Mouse (Mus musculus): ENCODE measurements around the gene Akp3. TPM values are rescaled to one million over a fixed set of nuclear protein-coding genes. Genes with fewer than 3 reads are reported as not detected.
A peak's percentile ranks its signal among the peaks of the same experiment; 100 is the strongest.

Gene Akp3
- polyA plus RNA-seq, 1 experiment from 2014 or later: not detected

DNA sequence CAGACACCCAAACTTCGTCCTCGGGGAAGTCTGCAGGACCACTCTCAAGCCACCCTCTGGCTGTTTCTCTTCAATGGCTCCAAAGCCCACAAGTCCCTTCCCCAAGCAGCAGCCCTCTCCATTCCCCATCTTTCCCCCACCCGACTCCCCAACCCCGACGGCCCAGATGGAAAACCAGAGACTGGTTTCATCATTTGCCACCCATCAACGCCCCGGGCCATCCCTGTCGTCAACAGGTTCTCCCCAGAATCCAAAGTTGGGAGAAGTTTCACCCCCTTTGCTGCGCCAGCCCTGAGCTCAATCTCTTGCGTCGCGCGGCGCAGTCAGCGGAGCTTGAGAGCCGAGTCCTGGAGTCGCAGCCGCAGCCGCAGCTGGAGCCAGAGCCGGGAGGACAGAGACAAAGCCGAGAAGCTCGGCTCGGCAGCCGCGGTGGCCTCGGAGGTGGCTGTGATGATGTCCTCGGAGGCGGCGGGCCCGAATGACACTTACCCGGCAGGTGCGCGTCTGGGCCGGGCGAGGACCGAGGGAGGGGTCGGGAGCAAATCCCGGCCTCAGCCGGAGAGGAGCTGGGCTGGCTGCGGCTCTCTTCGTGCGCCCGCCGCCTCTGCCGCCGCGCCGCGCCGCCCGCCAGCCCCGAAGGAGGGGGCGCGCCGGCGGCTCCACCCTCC is 30.9 kb downstream of the Akp3 start:
- under 1% methylated on average over 54 of the region's 56 CpGs for WGBS
- Histone ChIP-seq H3K9ac (peak overlapping the region; percentile 47), H3K27me3 (peaks cover 98% of the 10 kb centered on the region), H3K4me2 (peak overlapping the region; percentile 85), H3K4me1 (peaks cover 30% of the 10 kb centered on the region), H3K9me3 (no peaks in the 10 kb centered on the region), H3K4me3 (peak overlapping the region; percentile 50), H3K36me3 (no peaks in the 10 kb centered on the region), H3K27ac (no peak overlapping the region)
- ATAC-seq (ENCODE audit: insufficient number of reproducible peaks, insufficient read depth, low FRiP score, low TSS enrichment, low read depth): no peak

- Histone ChIP-seq H3K9me3 (no peaks in the 10 kb centered on the region), H3K27ac (no peak within 1 kb of the TSS), H3K4me2 (peak within 1 kb of the TSS; percentile 85), H3K4me3 (peak within 1 kb of the TSS; percentile 50), H3K9ac (peak within 1 kb of the TSS; percentile 47), H3K36me3 (no peaks in the 10 kb centered on the region), H3K27me3 (peaks cover 96% of the 10 kb centered on the region), H3K4me1 (peaks cover 30% of the 10 kb centered on the region)
- WGBS: 2% methylated on average over 12 of the region's 12 CpGs
- ATAC-seq (ENCODE audit: insufficient number of reproducible peaks, insufficient read depth, low FRiP score, low TSS enrichment, low read depth): no peak
Observed at GRCm38 (mm10) chr1:87156199-87156587, 31.4 kb downstream of the Akp3 start, which contains the start of gene Ecel1. Ecel1 (minus strand) TSS chr1:87156521.

DNA sequence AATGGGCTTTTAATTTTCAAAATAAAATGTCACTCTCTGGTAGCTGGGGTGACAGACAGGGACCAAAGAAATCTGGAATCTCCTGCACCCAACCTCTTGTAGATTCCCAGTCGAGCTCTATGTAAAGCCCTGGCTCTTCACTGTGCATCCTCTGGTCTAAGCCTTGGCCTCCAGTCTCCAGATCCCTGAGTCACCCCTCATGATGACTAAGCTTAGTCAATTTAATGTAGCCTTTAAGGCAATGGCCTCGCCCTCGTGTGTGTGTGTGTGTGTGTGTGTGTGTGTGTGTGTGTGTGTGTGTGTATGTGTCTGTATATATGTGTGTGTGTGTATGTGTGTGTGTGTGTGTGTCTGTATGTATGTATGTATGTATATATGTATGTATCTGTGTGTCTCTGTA is 34.6 kb downstream of the Akp3 start:
- no peak overlapping the region for H3K4me3 ChIP-seq
- no peak overlapping the region for H3K27ac ChIP-seq
- H3K9ac ChIP-seq: no peak overlapping the region
- H3K9me3 ChIP-seq: no peaks in the 10 kb centered on the region
- H3K4me1 ChIP-seq: peaks cover 21% of the 10 kb centered on the region
- no peak for ATAC-seq (ENCODE audit: insufficient number of reproducible peaks, insufficient read depth, low FRiP score, low TSS enrichment, low read depth)
- H3K36me3 ChIP-seq: no peaks in the 10 kb centered on the region
- H3K4me2 ChIP-seq: no peak overlapping the region
- WGBS: 78% methylated on average over 3 of the region's 3 CpGs
- H3K27me3 ChIP-seq: peaks cover 81% of the 10 kb centered on the region

DNA sequence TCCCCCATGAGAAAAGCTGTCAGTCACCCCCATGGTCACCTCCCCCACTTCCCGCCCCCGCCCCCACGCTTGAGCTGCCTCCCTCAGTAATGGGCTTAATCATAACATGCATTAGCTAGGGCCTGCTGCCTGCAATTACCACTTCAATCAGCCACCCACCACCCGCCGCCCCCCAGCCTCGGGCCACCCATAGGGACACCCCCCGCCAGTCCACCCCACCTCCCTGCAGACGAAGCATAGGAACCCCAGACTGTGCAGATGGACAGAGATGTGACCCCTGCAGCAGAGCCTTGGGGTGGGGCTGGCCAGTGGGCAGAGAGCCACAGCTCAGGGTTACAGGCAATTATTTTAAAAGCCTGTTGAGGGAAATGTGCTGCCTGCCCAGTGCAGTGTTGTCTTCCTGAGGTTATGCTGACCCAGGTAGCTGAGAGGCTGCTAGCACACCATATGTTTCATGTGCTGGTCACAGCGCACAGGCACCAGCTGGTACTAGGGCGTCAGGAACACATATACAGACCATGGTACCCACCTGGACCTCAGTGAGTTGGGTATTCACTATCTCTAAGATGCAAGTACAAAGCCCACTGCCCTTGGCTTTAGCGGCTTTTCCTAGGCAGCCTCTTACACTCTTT is 39.5 kb downstream of the Akp3 start:
- H3K4me2 ChIP-seq: no peak overlapping the region
- no peak overlapping the region for H3K27ac ChIP-seq
- no peaks in the 10 kb centered on the region for H3K36me3 ChIP-seq
- WGBS: 22% methylated on average over 11 of the region's 11 CpGs
- ATAC-seq (ENCODE audit: insufficient number of reproducible peaks, insufficient read depth, low FRiP score, low TSS enrichment, low read depth): no peak
- H3K9me3 ChIP-seq: no peaks in the 10 kb centered on the region
- H3K4me1 ChIP-seq: no peaks in the 10 kb centered on the region
- no peak overlapping the region for H3K9ac ChIP-seq
- H3K27me3 ChIP-seq: peaks cover 74% of the 10 kb centered on the region
- H3K4me3 ChIP-seq: no peak overlapping the region

DNA sequence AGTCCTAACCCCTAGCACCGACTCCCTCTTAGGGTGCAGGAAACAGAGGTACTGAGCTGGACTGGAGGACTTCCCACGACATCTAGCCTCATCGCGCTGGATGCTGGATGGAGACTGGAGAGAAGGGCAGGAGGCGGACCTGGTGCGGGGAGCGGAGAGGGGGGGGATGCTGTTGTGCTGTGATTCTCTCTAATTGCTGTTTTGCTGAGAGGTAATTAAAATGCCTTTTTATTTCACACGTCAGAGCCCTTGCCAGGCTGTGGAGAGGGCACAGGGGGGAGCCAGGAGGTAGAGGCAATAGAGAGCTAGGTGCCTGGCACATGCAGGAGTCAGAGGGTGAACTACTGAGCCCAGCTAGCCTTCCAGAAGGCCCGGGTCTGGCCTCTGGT is 40.0 kb downstream of the Akp3 start:
- Histone ChIP-seq H3K9me3 (no peaks in the 10 kb centered on the region), H3K4me1 (no peaks in the 10 kb centered on the region), H3K4me3 (no peak overlapping the region), H3K27ac (no peak overlapping the region), H3K9ac (no peak overlapping the region), H3K36me3 (no peaks in the 10 kb centered on the region), H3K27me3 (peaks cover 76% of the 10 kb centered on the region), H3K4me2 (no peak overlapping the region)
- no peak for ATAC-seq (ENCODE audit: insufficient number of reproducible peaks, insufficient read depth, low FRiP score, low TSS enrichment, low read depth)
- WGBS: 48% methylated on average over 9 of the region's 9 CpGs

GRCm38 (mm10) chr1:87170458-87170857 is 45.7 kb downstream of the Akp3 start:
- Histone ChIP-seq H3K9me3 (no peaks in the 10 kb centered on the region), H3K27ac (no peak overlapping the region), H3K9ac (no peak overlapping the region), H3K27me3 (peaks cover 85% of the 10 kb centered on the region), H3K4me2 (peak overlapping the region; percentile 41), H3K4me3 (no peak overlapping the region), H3K36me3 (no peaks in the 10 kb centered on the region), H3K4me1 (peaks cover 16% of the 10 kb centered on the region)
- ATAC-seq (ENCODE audit: insufficient number of reproducible peaks, insufficient read depth, low FRiP score, low TSS enrichment, low read depth): no peak
- 8% methylated on average over 19 of the region's 19 CpGs for WGBS

GRCm38 (mm10) chr1:87171312-87171711 is 46.5 kb downstream of the Akp3 start:
- WGBS: 94% methylated on average over 1 of the region's 1 CpGs
- Histone ChIP-seq H3K27ac (no peak overlapping the region), H3K4me2 (no peak overlapping the region), H3K9ac (no peak overlapping the region), H3K36me3 (no peaks in the 10 kb centered on the region), H3K4me3 (no peak overlapping the region), H3K4me1 (peaks cover 25% of the 10 kb centered on the region), H3K9me3 (no peaks in the 10 kb centered on the region), H3K27me3 (peaks cover 77% of the 10 kb centered on the region)
- ATAC-seq (ENCODE audit: insufficient number of reproducible peaks, insufficient read depth, low FRiP score, low TSS enrichment, low read depth): no peak

- no peak overlapping the region for H3K9ac ChIP-seq
- H3K27ac ChIP-seq: no peak overlapping the region
- 55% methylated on average over 9 of the region's 9 CpGs for WGBS
- H3K4me1 ChIP-seq: peaks cover 26% of the 10 kb centered on the region
- H3K4me3 ChIP-seq: no peak overlapping the region
- H3K27me3 ChIP-seq: peaks cover 69% of the 10 kb centered on the region
- H3K9me3 ChIP-seq: no peaks in the 10 kb centered on the region
- no peak overlapping the region for H3K4me2 ChIP-seq
- no peak for ATAC-seq (ENCODE audit: insufficient number of reproducible peaks, insufficient read depth, low FRiP score, low TSS enrichment, low read depth)
- H3K36me3 ChIP-seq: no peaks in the 10 kb centered on the region
Observed at GRCm38 (mm10) chr1:87172316-87172715, 47.5 kb downstream of the Akp3 start.

DNA sequence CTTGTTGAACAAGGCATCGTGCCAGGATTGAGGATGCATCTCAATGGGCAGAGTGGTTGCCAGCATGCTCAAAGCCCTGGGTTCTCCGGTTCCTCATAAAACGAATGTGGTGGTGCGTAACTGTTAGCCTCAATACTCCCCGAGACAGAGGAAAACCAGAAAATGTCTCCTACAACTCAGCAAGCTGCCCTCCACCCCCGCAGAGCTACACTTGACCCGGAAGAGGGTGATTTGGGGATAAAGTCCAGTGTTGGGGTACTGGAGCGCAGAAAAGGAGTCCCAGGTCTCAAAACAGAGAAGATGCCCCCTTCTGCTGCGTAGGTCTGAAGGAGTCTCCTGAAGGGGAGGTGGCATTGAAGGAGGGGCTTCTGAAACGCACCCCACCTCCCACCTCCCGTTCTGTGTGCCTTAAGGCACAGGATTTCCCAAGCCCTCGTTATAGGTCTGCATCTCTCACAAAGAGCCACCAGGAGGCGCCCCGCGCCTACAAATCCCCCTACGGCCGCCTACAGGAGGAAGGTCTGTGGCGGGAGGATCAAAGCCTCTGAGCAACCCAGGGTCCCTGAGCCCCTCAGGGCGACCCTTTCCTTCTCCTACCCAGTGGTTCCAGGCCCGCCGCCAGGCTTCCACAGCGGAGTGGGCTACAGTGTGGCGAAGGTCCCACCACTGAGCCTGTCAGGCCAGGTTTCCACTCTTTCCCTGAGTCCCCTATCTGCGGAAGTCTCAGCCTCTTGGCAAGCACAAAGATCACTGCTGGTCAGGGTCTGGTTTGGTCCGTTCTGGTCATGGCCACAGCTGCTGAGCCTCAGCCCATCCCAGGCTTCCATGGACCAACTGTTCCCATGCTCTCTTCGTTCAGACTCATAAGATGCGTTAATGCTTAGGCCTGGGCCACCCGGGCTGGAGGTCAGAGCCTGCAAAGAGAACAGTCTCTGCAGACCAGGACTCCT is 49.5 kb downstream of the Akp3 start:
- Histone ChIP-seq H3K4me2 (peak overlapping the region; percentile 37; the same call in 1 of the 2 replicates), H3K27me3 (peaks cover 53% of the 10 kb centered on the region)

GRCm38 (mm10) chr1:87175852-87176292 is 51.1 kb downstream of the Akp3 start:
- no peak overlapping the region for H3K9ac ChIP-seq
- peak overlapping the region; percentile 26 for H3K4me2 ChIP-seq
- 8% methylated on average over 11 of the region's 11 CpGs for WGBS
- ATAC-seq (ENCODE audit: insufficient number of reproducible peaks, insufficient read depth, low FRiP score, low TSS enrichment, low read depth): peak; percentile 76
- H3K9me3 ChIP-seq: no peaks in the 10 kb centered on the region
- no peak overlapping the region for H3K4me3 ChIP-seq
- no peak overlapping the region for H3K27ac ChIP-seq
- no peaks in the 10 kb centered on the region for H3K36me3 ChIP-seq
- peaks cover 18% of the 10 kb centered on the region for H3K4me1 ChIP-seq
- H3K27me3 ChIP-seq: peaks cover 42% of the 10 kb centered on the region

More for the DNA sequence above, 49.5 kb downstream of the Akp3 start:
- no peak for ATAC-seq (ENCODE audit: insufficient number of reproducible peaks, insufficient read depth, low FRiP score, low TSS enrichment, low read depth)
- H3K4me1 ChIP-seq: peaks cover 26% of the 10 kb centered on the region
- H3K9me3 ChIP-seq: no peaks in the 10 kb centered on the region
- WGBS: 24% methylated on average over 28 of the region's 28 CpGs
- H3K36me3 ChIP-seq: no peaks in the 10 kb centered on the region
- H3K27ac ChIP-seq: no peak overlapping the region
- no peak overlapping the region for H3K4me3 ChIP-seq
- no peak overlapping the region for H3K9ac ChIP-seq
